Mouse (Mus musculus) stomach, postnatal 0 days (tissue): Measurements from ENCODE around the gene Cntnap2. TPM values are rescaled to one million over a fixed set of nuclear protein-coding genes. Genes with fewer than 3 reads are reported as not detected.

Source experiments
- ATAC-seq: fragments of 200-750 bp; cut with Nextera tagmentation; 2 replicates; pipeline ENCODE4 v1.8.0; 2017; ENCODE audit not compliant: low FRiP score, low TSS enrichment
- DNase-seq: peaks from one replicate; pipeline ENCODE4 v3.0.0-alpha.2; 2016; ENCODE audit warnings: low spot score
- H3K27ac ChIP-seq: fragments of 300-500 bp; sonication (generic); replicated peaks from 2 replicates; pipeline ENCODE4 v1.5.1; 2014; ENCODE audit warnings: mild to moderate bottlenecking, control low read depth
- H3K27me3 ChIP-seq: fragments of 300-500 bp; sonication (generic); 2 replicates; pipeline ENCODE4 v1.6.1; 2014; ENCODE audit warnings: low read length; ENCODE audit not compliant: control insufficient read depth, insufficient read depth
- H3K36me3 ChIP-seq: fragments of 300-500 bp; sonication (generic); 2 replicates; pipeline ENCODE4 v1.6.1; 2014; ENCODE audit warnings: low read length, mixed read lengths; ENCODE audit not compliant: control insufficient read depth, insufficient read depth
- H3K4me1 ChIP-seq: fragments of 300-500 bp; sonication (generic); replicated peaks from 2 replicates; pipeline ENCODE4 v1.6.1; 2014; ENCODE audit warnings: antibody characterized with exemption; ENCODE audit not compliant: control insufficient read depth, insufficient read depth
- H3K4me2 ChIP-seq: fragments of 300-500 bp; sonication (generic); replicated peaks from 2 replicates; pipeline ENCODE4 v1.6.1; 2014; ENCODE audit warnings: low read depth, mild to moderate bottlenecking, control low read depth, moderate library complexity
- H3K4me3 ChIP-seq: fragments of 300-500 bp; sonication (generic); 2 replicates; pipeline ENCODE4 v1.5.1; 2014; ENCODE audit warnings: low read depth, low read length, control low read depth
- H3K9ac ChIP-seq: fragments of 300-500 bp; sonication (generic); 2 replicates; pipeline ENCODE4 v1.6.1; 2014; ENCODE audit warnings: mild to moderate bottlenecking, low read length, control low read depth, mixed read lengths
- H3K9me3 ChIP-seq: fragments of 300-500 bp; sonication (generic); 2 replicates; pipeline ENCODE4 v1.6.1; 2016; ENCODE audit warnings: low read length; ENCODE audit not compliant: control insufficient read depth
- CTCF ChIP-seq: IDR thresholded peaks from 2 replicates; pipeline ENCODE4 v1.5.1; 2016; ENCODE audit warnings: antibody characterized with exemption, low read depth, mild to moderate bottlenecking, moderate library complexity
- EP300 ChIP-seq: optimal IDR thresholded peaks from 2 replicates; pipeline ENCODE3; 2016; ENCODE audit warnings: antibody characterized with exemption
- WGBS: fragments of 180-500 bp; shearing (Covaris S2); extraction: QIAGEN DNeasy Blood & Tissue Kit; methylation state at CpG from one replicate; pipeline ENCODE4 v1.1.7; 2014; 5-methylcytosine and 5-hydroxymethylcytosine counted together
- polyA plus RNA-seq: library from polyadenylated mRNA; unstranded; fragments of >200 nt; fragmentation: Nextera tagmentation; extraction: Ambion mirVana; gene quantifications from 2 replicates; pipeline ENCODE4 v1.2.1, GENCODE M21; 2015

The Cntnap2 gene
- polyA plus RNA-seq, 1 experiment from 2014 or later, result 0.55 TPM

DNA sequence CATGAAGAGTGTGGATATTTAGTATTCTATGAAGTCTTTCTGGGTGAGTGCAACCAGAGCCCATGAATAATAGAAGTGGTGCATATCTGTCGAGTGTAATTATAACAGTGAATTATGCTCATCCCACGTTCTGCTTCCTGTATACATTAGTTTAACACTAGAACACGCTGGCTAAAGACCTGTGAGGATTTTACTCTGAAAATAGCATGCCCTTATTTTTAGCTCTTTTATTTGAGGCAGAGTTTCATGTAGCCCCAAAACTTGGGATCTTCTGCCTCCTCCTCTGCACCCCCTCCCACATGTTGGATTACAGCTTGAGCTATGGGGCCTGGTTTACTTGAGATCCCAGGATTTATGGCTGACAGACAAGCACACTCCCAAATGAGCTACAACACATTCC lies 1945.3 kb downstream of the Cntnap2 start:
- H3K36me3 ChIP-seq, result no peaks in the 10 kb centered on the region

DNA sequence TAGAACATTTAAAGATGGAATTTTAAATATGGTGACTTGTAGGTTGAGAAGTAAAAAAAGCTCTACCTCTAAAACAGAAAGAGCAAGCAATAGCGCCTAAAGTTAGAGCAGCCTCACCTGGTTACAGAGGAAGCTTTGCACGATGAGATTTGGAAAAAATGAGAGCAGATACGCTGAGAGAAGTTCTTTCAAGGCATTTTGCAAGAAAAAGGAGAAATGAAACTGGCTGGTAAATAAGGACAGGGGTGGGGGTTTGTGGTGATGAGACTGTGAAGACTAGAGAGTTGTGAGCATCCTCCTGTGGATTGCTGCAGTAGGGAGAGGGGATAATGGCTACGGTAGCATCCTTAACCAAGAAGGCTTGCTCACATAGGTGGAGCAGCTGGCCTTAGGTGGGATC lies 1953.8 kb downstream of the Cntnap2 start:
- H3K9me3 ChIP-seq, result no peaks in the 10 kb centered on the region
- H3K27ac ChIP-seq, result no peak overlapping the region
- H3K27me3 ChIP-seq, result no peaks in the 10 kb centered on the region
- no peak overlapping the region for H3K4me2 ChIP-seq
- ATAC-seq (no peak), DNase-seq (no peak)
- H3K4me3 ChIP-seq, result no peak overlapping the region
- no peaks in the 10 kb centered on the region for H3K4me1 ChIP-seq
- H3K36me3 ChIP-seq, result no peaks in the 10 kb centered on the region
- TF ChIP-seq CTCF, result no peak
- TF ChIP-seq EP300, result no peak
- H3K9ac ChIP-seq, result no peak overlapping the region
- WGBS, result 89% methylated on average over 4 of the region's 4 CpGs

More for the DNA sequence above, 1945.3 kb downstream of the Cntnap2 start:
- DNase-seq (no peak), ATAC-seq (no peak)
- TF ChIP-seq EP300 (no peak), CTCF (no peak)
- Histone ChIP-seq H3K4me2 (no peak overlapping the region), H3K4me3 (no peak overlapping the region), H3K9me3 (no peaks in the 10 kb centered on the region), H3K27ac (no peak overlapping the region), H3K4me1 (no peaks in the 10 kb centered on the region), H3K9ac (no peak overlapping the region), H3K27me3 (no peaks in the 10 kb centered on the region)
- WGBS, result 27% methylated on average over 3 of the region's 3 CpGs

DNA sequence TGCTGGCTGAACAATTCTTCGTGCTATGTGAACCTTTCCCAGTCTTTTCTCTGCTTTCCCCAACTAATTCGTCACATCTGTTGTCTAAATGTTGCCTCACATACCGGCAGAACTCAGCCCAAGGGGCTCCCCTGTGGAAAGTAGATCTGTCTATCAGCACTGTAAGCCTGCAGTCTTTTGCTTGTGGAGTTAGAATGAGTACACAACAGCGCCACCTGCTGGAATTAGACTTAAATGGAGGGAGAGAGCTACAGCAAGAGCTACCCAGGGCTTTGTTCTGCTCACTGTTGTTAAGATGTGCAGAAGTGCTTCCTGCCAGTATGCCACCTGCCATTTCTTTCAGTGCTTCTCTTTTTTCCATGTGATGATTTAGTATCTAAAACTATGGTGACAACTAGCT lies 1954.4 kb downstream of the Cntnap2 start:
- no peak overlapping the region for H3K9ac ChIP-seq
- no peaks in the 10 kb centered on the region for H3K27me3 ChIP-seq
- H3K4me3 ChIP-seq, result no peak overlapping the region
- H3K4me2 ChIP-seq, result no peak overlapping the region
- peak; percentile 87 for TF ChIP-seq CTCF
- TF ChIP-seq EP300, result no peak
- 11% methylated on average over 4 of the region's 4 CpGs for WGBS
- no peaks in the 10 kb centered on the region for H3K36me3 ChIP-seq
- ATAC-seq, result peak; percentile 32; the same call in 1 of the 2 replicates
- no peaks in the 10 kb centered on the region for H3K4me1 ChIP-seq
- no peak overlapping the region for H3K27ac ChIP-seq
- peak; percentile 78 for DNase-seq
- H3K9me3 ChIP-seq, result no peaks in the 10 kb centered on the region

- no peak overlapping the region for H3K4me2 ChIP-seq
- H3K9me3 ChIP-seq, result no peaks in the 10 kb centered on the region
- ATAC-seq (no peak), DNase-seq (no peak)
- H3K36me3 ChIP-seq, result no peaks in the 10 kb centered on the region
- H3K27me3 ChIP-seq, result no peaks in the 10 kb centered on the region
- WGBS, result 64% methylated on average over 1 of the region's 1 CpGs
- H3K4me3 ChIP-seq, result no peak overlapping the region
- TF ChIP-seq CTCF (no peak), EP300 (no peak)
- H3K27ac ChIP-seq, result no peak overlapping the region
- H3K9ac ChIP-seq, result no peak overlapping the region
- no peaks in the 10 kb centered on the region for H3K4me1 ChIP-seq
Observed at GRCm38 (mm10) chr6:47014886-47015586, 1955.9 kb downstream of the Cntnap2 start.

DNA sequence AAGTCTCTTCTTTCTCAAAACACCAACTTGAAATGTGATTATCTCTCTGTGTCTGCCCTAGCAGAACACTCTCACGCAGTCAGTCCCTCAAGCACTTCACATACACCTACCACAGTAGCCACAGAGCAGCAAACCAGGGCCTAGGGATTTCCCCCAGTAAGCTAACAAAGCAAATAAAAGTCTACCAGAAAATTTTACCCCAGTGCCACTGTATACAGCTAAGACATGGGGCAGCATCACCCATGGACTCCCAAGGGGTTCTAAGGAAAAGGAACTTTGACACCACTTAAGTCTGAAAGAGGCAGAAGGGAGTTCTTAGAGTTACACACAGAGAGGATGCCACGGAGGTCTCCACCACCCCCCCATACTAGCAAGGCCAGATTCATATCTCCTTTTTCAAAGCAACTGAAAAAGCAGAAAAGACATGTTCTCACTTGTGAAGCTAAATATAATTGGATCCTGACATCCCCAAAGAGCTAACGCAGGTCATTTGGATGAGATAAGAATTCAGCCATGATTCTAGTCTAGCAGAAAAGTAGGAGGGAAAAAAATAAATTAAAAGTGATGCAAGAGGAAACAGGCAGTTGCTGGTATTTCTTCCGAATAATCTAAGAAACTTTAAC lies 1967.0 kb downstream of the Cntnap2 start:
- Histone ChIP-seq H3K27me3 (no peaks in the 10 kb centered on the region), H3K9me3 (no peaks in the 10 kb centered on the region), H3K36me3 (no peaks in the 10 kb centered on the region), H3K4me1 (no peaks in the 10 kb centered on the region), H3K27ac (no peak overlapping the region), H3K4me3 (no peak overlapping the region), H3K9ac (no peak overlapping the region), H3K4me2 (no peak overlapping the region)
- TF ChIP-seq EP300 (no peak), CTCF (no peak)
- DNase-seq (no peak), ATAC-seq (no peak)
- WGBS, result 73% methylated on average over 4 of the region's 4 CpGs

- TF ChIP-seq EP300 (no peak), CTCF (no peak)
- H3K4me3 ChIP-seq, result no peak overlapping the region
- ATAC-seq (no peak), DNase-seq (no peak)
- no peaks in the 10 kb centered on the region for H3K27me3 ChIP-seq
- no peaks in the 10 kb centered on the region for H3K4me1 ChIP-seq
- no peak overlapping the region for H3K27ac ChIP-seq
- no peaks in the 10 kb centered on the region for H3K36me3 ChIP-seq
- H3K4me2 ChIP-seq, result no peak overlapping the region
- no peaks in the 10 kb centered on the region for H3K9me3 ChIP-seq
- WGBS, result 51% methylated on average over 2 of the region's 2 CpGs
- no peak overlapping the region for H3K9ac ChIP-seq
Observed at GRCm38 (mm10) chr6:47031362-47031761, 1972.2 kb downstream of the Cntnap2 start.
